Mouse (Mus musculus): ENCODE measurements around the gene Mtf1.

DNA sequence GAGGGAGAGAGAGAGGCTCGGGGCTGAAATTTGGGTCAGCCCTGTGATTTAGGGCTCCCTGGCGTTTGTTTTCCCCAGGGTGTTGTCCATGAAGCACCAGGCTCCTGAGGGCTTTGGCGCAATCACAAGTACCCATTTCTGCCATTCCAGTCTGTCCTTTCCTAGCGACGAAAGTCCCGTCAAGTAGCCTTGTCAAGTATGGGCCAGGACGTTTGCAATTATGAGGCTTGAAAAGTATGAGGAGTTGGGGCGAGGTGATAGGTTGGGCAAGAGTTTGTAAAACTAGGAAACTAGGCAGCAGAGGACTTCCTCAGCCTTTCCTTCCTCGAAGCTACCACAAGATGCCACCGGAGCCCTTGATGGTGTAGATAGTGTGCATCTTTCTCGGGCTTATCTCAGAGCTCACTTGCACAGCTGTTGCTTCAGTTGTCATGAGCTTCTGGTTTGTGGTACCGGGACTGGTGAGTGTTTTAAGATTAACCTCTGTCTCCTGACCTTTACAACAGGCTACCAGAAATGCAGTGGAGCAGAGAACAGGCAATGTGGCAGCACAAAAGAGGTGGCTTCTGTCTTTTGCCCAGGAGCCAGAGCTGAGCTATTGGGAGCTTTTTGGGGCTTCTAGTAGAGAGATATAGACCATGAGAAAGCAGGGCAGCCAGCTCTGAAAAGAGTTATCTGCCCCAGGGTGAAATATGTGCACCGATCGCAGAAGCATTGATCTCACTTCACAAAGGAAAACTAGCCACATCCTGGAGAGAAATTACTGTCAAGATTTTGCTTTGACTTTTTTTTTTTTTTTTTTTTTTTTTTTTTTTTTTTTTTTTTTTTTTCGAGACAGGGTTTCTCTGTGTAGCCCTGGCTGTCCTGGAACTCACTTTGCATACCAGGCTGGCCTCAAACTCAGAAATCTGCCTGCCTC lies 49.4 kb upstream of the Mtf1 start:
- no peak for TF ChIP-seq ZC3H11A (IDR thresholded peaks at IDR 0.05; ENCODE audit: borderline replicate concordance, low read depth, low read length)
- TF ChIP-seq ZNF384 (IDR thresholded peaks at IDR 0.05; ENCODE audit: low read depth, low read length) = peak; percentile 74
- TF ChIP-seq HCFC1 (IDR thresholded peaks at IDR 0.05; ENCODE audit: borderline replicate concordance, insufficient read depth, low read length) = no peak
- TF ChIP-seq CHD2 (IDR thresholded peaks at IDR 0.05; ENCODE audit: low read depth, low read length) = no peak
- no peak for TF ChIP-seq MAFK (IDR thresholded peaks at IDR 0.05; ENCODE audit: insufficient read depth, low read depth, low read length)

All from ES-E14 (cell line).